12 mouse cellular contexts compared by ENCODE assay signal in the genomic region with DNA sequence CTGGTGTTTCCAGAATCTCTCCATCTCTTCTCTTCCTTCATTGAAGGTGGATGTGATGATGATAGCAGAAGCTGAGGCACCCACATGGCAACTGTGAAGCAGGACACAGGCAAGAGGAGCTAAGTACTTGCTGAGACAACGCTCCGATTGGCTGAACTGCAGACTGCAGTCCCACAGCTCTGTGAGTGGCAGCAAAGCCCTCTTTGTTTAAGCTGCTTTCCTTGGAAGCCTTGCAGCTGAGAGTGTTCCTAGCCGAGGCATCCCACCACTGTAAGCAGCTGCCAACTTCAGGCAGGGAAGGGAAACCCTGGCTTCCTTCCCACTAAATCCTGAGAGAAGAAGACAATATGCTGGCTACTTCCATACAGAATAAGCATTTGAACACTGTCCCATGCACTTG. TPM values are rescaled to one million over a fixed set of nuclear protein-coding genes. Genes with fewer than 3 reads are reported as not detected.
DNase-seq lines count a peak whose midpoint lies in the region; ATAC-seq and TF ChIP-seq lines count a peak whose summit lies in the region.
"Had no signal": no experiment of that assay in that cellular context is flagged by ENCODE, and none has a peak within 500 bp of the region (broad histone marks: within the 10 kb centered on the region; RNA-seq: fewer than 3 reads in every experiment).

No protein-coding gene starts in this region.

- intact Hi-C loops in left cerebral cortex, postnatal 4 days (cut with DNase I) = no loop called here

- no peaks in the 10 kb centered on the region for H3K9me3 ChIP-seq in hindbrain, embryonic 16.5 days (ENCODE audit: control insufficient read depth, low read length)
- no peaks in the 10 kb centered on the region for H3K9me3 ChIP-seq in hindbrain, embryonic 10.5 days
- H3K9me3 ChIP-seq in stomach, embryonic 16.5 days (replicated peaks; ENCODE audit: control insufficient read depth, low read length) = no peaks in the 10 kb centered on the region
- H3K9me3 ChIP-seq in stomach, postnatal 0 days (ENCODE audit: control insufficient read depth, low read length) = no peaks in the 10 kb centered on the region
- H3K9me3 ChIP-seq: heart, embryonic 15.5 days; limb, embryonic 13.5 days had no signal

- TF ChIP-seq EP300 in stomach, postnatal 0 days (optimal IDR thresholded peaks at IDR 0.05) = no peak

- H3K4me3 ChIP-seq in hindbrain, embryonic 16.5 days (ENCODE audit: low read length) = no peak overlapping the region
- no peak overlapping the region for H3K4me3 ChIP-seq in hindbrain, embryonic 10.5 days
- no peak overlapping the region for H3K4me3 ChIP-seq in stomach, embryonic 16.5 days (replicated peaks; ENCODE audit: low read length)
- no peak overlapping the region for H3K4me3 ChIP-seq in stomach, postnatal 0 days (ENCODE audit: low read depth, low read length)
- H3K4me3 ChIP-seq: heart, embryonic 15.5 days; limb, embryonic 13.5 days had no signal

- H3K4me1 ChIP-seq in hindbrain, embryonic 16.5 days (ENCODE audit: control insufficient read depth, insufficient read depth, low read depth, low read length) = peaks cover 4% of the 10 kb centered on the region
- H3K4me1 ChIP-seq in hindbrain, embryonic 10.5 days (replicated peaks) = peaks cover 9% of the 10 kb centered on the region; the same call in 1 of the 2 replicates
- no peaks in the 10 kb centered on the region; the same call in none of the 2 replicates for H3K4me1 ChIP-seq in stomach, embryonic 16.5 days (ENCODE audit: control insufficient read depth, insufficient read depth, low read length)
- H3K4me1 ChIP-seq in stomach, postnatal 0 days (replicated peaks; ENCODE audit: control insufficient read depth, insufficient read depth) = no peaks in the 10 kb centered on the region
- H3K4me1 ChIP-seq: heart, embryonic 15.5 days; limb, embryonic 13.5 days had no signal

- H3K27ac ChIP-seq in hindbrain, embryonic 16.5 days (ENCODE audit: low read depth, low read length) = no peak overlapping the region
- H3K27ac ChIP-seq in hindbrain, embryonic 10.5 days = no peak overlapping the region
- no peak overlapping the region for H3K27ac ChIP-seq in stomach, embryonic 16.5 days (ENCODE audit: low read length)
- no peak overlapping the region for H3K27ac ChIP-seq in stomach, postnatal 0 days (replicated peaks)
- H3K27ac ChIP-seq: heart, embryonic 15.5 days; limb, embryonic 13.5 days had no signal

- H3K36me3 ChIP-seq in hindbrain, embryonic 16.5 days (ENCODE audit: control insufficient read depth, insufficient read depth, low read length) = no peaks in the 10 kb centered on the region
- H3K36me3 ChIP-seq in hindbrain, embryonic 10.5 days = no peaks in the 10 kb centered on the region
- no peaks in the 10 kb centered on the region for H3K36me3 ChIP-seq in stomach, embryonic 16.5 days (ENCODE audit: control insufficient read depth, insufficient read depth, low read length)
- H3K36me3 ChIP-seq in stomach, postnatal 0 days (ENCODE audit: control insufficient read depth, insufficient read depth, low read length) = no peaks in the 10 kb centered on the region
- H3K36me3 ChIP-seq: heart, embryonic 15.5 days; limb, embryonic 13.5 days had no signal

- H3K4me2 ChIP-seq in hindbrain, embryonic 16.5 days (ENCODE audit: low read length) = no peak overlapping the region
- H3K4me2 ChIP-seq in stomach, embryonic 16.5 days (ENCODE audit: low read depth, low read length) = no peak overlapping the region
- no peak overlapping the region for H3K4me2 ChIP-seq in stomach, postnatal 0 days (replicated peaks; ENCODE audit: low read depth)
- H3K4me2 ChIP-seq: heart, embryonic 15.5 days; limb, embryonic 13.5 days had no signal

- WGBS in hindbrain, embryonic 16.5 days = 30% methylated on average over 3 of the region's 3 CpGs
- WGBS in hindbrain, embryonic 10.5 days = 43% methylated on average over 3 of the region's 3 CpGs
- WGBS in stomach, embryonic 16.5 days = 35% methylated on average over 3 of the region's 3 CpGs
- WGBS in stomach, postnatal 0 days = 36% methylated on average over 3 of the region's 3 CpGs

- H3K9ac ChIP-seq in hindbrain, embryonic 16.5 days (ENCODE audit: low read depth, low read length) = no peak overlapping the region
- no peak overlapping the region for H3K9ac ChIP-seq in stomach, embryonic 16.5 days (ENCODE audit: low read length)
- no peak overlapping the region for H3K9ac ChIP-seq in stomach, postnatal 0 days (ENCODE audit: low read length)
- H3K9ac ChIP-seq: heart, embryonic 15.5 days; limb, embryonic 13.5 days had no signal

- DNase-seq in hindbrain, embryonic 10.5 days (ENCODE audit: low spot score) = no peak
- DNase-seq in stomach, postnatal 0 days (ENCODE audit: low spot score) = no peak
- DNase-seq in left cerebral cortex, postnatal 4 days = peak; percentile 21
- DNase-seq in kidney, postnatal 36 days = no peak
- DNase-seq in natural killer cell, adult 2 months (ENCODE audit: low spot score in 2 of 2) = no peak
- DNase-seq: thymus, adult 2 months had no signal

- no peaks in the 10 kb centered on the region for H3K27me3 ChIP-seq in hindbrain, embryonic 16.5 days (replicated peaks; ENCODE audit: control insufficient read depth, insufficient read depth, low read length)
- H3K27me3 ChIP-seq in hindbrain, embryonic 10.5 days (ENCODE audit: insufficient read depth, poor library complexity, severe bottlenecking) = peaks cover 7% of the 10 kb centered on the region; the same call in 1 of the 2 replicates
- H3K27me3 ChIP-seq in stomach, embryonic 16.5 days (ENCODE audit: control insufficient read depth, insufficient read depth, low read length) = no peaks in the 10 kb centered on the region
- no peaks in the 10 kb centered on the region for H3K27me3 ChIP-seq in stomach, postnatal 0 days (ENCODE audit: control insufficient read depth, insufficient read depth, low read length)
- H3K27me3 ChIP-seq: limb, embryonic 13.5 days had no signal

- no peak for TF ChIP-seq CTCF in stomach, postnatal 0 days (IDR thresholded peaks at IDR 0.05; ENCODE audit: low read depth)

- ATAC-seq in hindbrain, embryonic 16.5 days = peak; percentile 87
- peak; percentile 29; the same call in 1 of the 2 replicates for ATAC-seq in stomach, embryonic 16.5 days (ENCODE audit: insufficient read depth, low FRiP score)
- ATAC-seq in stomach, postnatal 0 days (ENCODE audit: low FRiP score, low TSS enrichment) = no peak
- ATAC-seq: activated CD4-positive, CD25-positive, alpha-beta regulatory T cell, adult 4 months; lung, postnatal 0 days had no signal

RNA-seq across cellular contexts. Expression of a gene that starts 28.6 kb away (rescaled TPM):
- polyA plus RNA-seq in hindbrain, embryonic 16.5 days (2015; fragmentation: Nextera tagmentation; extraction: Ambion mirVana) = 17.6 and 19.1 TPM in 2 replicates
- polyA plus RNA-seq in hindbrain, embryonic 10.5 days (2016; fragmentation: Nextera tagmentation; extraction: Ambion mirVana) = 5.2 and 5.7 TPM in 2 replicates
- polyA plus RNA-seq in stomach, embryonic 16.5 days (2015; fragmentation: Nextera tagmentation; extraction: Ambion mirVana) = 11.9 and 13.1 TPM in 2 replicates
- polyA plus RNA-seq in stomach, postnatal 0 days (2015; fragmentation: Nextera tagmentation; extraction: Ambion mirVana) = 5.0 and 5.5 TPM in 2 replicates
- total RNA-seq in left cerebral cortex, postnatal 4 days (2021) = 1 to 10 TPM; 5.1 to 6.6 TPM
